Mouse (Mus musculus) urinary bladder, adult 18-20 months (tissue): Measurements from ENCODE around the gene Anxa11.
A peak's percentile ranks its signal among the peaks of the same experiment; 100 is the strongest.
"Not testable (repeated sequence)": the region's sequence is repeated elsewhere in the genome, so short reads cannot be mapped to it uniquely, and the experiment has no call there.

ENCODE experiments used
- DNase-seq, 2 experiments: peaks; one replicate each; pipeline ENCODE4 v3.0.0; 2022; ENCODE audit warnings: low spot score in 2 of 2, mixed read lengths in 2 of 2

Anxa11 gene

GRCm38 (mm10) chr14:25841991-25842687 lies at the start of gene Anxa11:
Gene Anxa11 (plus strand): TSS chr14:25842156.
- peak; percentile 87 to 97 for DNase-seq

- DNase-seq, result no peak
These were observed 47.6 kb upstream of the Anxa11 start for GRCm38 (mm10) chr14:25794331-25794730.

- no peak for DNase-seq
These were observed 46.9 kb upstream of the Anxa11 start for GRCm38 (mm10) chr14:25795067-25795466.

GRCm38 (mm10) chr14:25795561-25796174 lies 46.3 kb upstream of the Anxa11 start:
- peak in 1 of 2 experiments; percentile 73 for DNase-seq

GRCm38 (mm10) chr14:25796619-25797018 lies 45.3 kb upstream of the Anxa11 start:
- no peak for DNase-seq

- peak; percentile 83 to 85 for DNase-seq
These were observed 41.6 kb upstream of the Anxa11 start for GRCm38 (mm10) chr14:25800166-25800960.

DNA sequence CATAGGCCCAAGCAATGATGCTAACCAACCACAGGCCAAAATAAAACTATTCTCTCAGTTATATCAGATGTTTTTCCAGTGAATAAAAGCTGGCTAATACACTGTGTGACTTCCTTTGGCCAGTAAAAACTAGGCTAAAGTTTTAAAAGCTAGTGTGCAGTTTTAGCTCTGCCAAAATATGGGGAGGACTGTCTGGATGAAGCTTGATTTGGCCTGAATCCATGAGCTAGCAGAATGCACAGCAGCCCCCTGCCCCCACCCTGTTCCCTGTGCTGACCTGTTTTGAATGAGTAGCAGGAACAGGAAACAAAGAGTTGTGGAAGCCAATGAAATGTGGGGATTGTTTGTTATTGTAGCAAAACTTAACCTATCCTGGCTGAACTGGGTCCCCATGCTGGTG lies 39.4 kb upstream of the Anxa11 start:
- no peak for DNase-seq

- no peak for DNase-seq
These were observed 38.6 kb upstream of the Anxa11 start for GRCm38 (mm10) chr14:25803246-25803809.

DNA sequence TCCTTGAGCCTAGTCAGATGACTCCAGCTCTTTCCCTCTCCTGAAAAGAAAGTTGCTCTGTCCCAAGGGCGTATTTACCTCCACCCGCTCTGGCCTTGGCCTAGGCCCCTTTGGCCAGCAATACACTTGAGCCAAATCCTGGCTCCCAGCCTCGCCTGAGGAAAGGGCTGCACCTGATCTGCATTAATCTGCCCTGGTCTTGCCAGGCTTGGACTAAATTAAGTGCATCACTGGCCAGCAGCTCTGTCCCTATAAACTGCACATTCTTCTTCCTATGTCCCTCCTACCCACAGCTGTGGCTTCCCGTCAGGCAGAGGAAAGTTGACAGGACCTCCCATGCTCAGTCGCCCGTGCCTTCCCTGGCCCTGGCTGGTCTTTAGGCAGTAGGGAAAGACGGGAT lies 36.1 kb upstream of the Anxa11 start:
- DNase-seq, result peak in 1 of 2 experiments; percentile 57

- DNase-seq, result no peak
These were observed 35.4 kb upstream of the Anxa11 start for GRCm38 (mm10) chr14:25806561-25806960.

- DNase-seq, result not testable (repeated sequence)
These were observed 30.9 kb upstream of the Anxa11 start for GRCm38 (mm10) chr14:25811026-25811425.

DNA sequence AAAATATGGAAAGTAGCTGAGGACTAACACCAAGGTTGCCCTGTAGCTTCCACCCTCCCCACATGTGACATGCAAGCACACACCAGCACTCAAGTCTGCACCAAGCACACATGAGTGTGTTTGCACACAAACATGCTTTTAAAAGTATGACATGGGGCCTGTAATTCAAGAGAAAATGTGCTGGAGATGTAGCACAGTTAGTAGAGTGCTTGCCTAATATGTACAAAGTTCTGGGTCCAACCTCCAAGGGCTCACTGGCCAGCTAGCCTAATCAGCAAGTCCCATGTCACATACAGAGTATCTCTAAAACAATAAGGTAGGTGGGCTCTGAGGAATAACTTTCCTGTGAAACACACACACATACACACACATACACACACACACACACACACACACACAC lies 27.8 kb upstream of the Anxa11 start:
- no peak for DNase-seq

DNA sequence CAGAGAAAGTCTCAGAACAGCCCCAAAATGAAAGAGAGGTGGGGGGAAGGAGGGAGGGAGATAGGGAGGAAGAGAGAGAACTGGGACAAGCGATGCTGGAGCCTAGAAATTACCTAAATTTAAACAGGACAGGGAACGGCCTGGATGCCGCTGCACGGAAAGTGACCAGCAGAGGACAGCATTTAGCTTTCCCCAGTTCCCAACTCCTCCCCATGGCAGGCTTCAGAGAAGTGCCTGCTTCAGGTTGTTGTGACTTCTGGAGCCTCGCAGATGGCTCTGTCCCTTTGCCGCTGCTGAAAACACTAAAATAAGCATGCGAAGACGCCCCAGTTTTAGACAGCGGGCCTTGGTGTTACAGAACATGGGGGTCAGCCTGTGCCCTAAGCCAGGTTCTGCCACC lies 25.5 kb upstream of the Anxa11 start:
- peak; percentile 48 to 53 for DNase-seq

- no peak for DNase-seq
These were observed 19.4 kb upstream of the Anxa11 start for GRCm38 (mm10) chr14:25822584-25822983.

- DNase-seq, result no peak
These were observed 17.0 kb upstream of the Anxa11 start for GRCm38 (mm10) chr14:25824995-25825394.

DNA sequence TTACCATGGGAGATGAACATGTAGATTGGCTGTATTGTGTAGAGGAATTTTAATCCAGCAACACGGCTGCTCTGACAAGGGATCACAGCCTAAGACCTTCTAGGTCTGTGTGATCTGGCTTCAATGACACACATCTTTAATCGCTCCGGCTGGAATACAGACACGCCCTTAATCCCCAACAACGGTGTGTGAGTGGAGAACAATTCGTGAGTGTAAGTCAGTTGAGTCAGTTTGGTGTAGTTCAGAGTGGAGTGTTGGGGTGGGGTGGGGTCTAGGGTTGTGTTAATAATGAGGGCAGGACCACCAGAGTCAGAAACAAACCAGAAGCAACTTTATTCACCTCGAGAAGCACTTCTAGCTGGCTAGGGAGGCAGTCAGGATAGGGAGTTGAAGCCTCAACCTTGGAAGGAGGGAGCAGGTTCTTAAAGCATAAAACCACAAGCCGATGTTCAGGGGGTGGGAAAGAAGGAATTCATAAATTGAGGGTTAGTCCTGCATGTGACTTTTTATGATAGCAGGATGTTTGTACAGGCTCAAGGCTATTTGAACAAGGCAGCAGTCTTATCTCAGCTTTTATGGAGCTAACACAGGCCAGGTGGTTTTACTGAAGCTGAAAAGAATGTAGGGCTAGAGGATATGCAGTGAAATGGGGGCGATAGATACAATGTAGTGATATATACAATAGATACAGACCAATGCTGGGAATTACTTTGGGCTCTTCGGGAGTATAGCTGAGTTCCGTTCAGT lies 15.9 kb upstream of the Anxa11 start:
- no peak for DNase-seq

DNA sequence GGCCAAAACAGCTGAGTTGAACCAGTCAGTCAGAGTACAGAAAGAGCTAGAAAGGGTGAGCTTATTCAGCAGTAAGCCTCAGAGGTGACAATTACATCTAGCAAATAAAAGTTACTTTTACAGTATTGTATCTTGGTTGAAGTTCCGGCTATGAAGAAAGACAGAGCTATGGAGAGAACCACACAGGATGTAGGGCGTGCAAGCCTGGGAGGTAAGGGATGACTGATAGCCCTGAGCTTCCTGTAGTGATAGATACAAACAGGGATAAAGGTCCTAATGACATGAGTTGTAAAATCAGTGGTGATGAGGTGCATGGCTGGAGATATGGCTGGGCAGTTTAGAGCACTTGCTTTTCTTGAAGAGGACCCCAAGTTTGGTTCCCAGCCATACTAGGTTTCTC lies 15.1 kb upstream of the Anxa11 start:
- no peak for DNase-seq

DNA sequence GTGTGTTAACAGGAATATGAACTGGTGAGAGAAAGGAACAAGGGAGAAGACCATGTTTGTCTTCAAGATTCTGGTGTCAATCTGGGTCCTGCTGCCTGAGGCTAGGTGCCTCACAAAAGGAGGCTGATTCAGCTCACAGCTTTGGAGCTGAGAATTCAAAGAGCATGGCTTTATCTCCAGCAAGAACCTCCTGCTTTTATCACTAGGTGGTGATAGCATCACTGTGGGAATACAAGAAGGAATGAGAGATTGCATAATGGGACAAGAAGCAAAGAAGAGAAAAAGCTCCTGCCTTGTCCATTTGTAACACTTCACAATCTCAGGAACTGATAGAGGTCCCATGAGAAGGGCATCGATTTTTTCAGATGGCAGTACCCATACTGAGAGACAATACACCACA lies 10.6 kb upstream of the Anxa11 start:
- DNase-seq, result no peak

- no peak for DNase-seq
These were observed 9.7 kb upstream of the Anxa11 start for GRCm38 (mm10) chr14:25832301-25832700.

- no peak for DNase-seq
These were observed 3.5 kb upstream of the Anxa11 start for GRCm38 (mm10) chr14:25838411-25838810.

GRCm38 (mm10) chr14:25839791-25840190 lies 2.2 kb upstream of the Anxa11 start:
- no peak for DNase-seq

DNA sequence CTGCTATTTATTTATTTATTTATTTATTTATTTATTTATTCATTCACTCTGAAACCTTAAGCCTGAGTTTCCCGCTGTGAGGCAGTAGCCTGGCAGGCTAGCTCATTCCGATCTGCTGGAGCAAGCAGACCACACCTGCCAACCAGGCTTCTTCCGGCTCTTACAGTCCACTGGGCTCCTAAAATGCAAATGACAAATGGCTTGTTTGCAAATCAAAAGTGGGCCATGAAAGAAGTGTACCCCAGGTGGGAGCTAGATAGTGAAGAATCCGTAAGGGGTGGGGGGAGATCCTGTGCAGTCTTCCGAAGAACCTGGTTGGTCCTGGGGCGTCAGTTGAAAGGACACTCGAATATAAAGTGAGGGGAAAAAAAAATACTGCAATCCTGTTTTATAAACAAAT lies 995 bp upstream of the Anxa11 start:
- no peak for DNase-seq
